Mouse (Mus musculus) hindlimb bud, embryonic 11.5 days (tissue): Measurements from ENCODE around the gene Rtp4.

ENCODE experiments used
- DNase-seq: peaks from one replicate; pipeline ENCODE4 v3.0.0-alpha.2; 2012; ENCODE audit warnings: low read depth, low spot score; ENCODE audit errors: extremely low spot score

The Rtp4 gene

DNA sequence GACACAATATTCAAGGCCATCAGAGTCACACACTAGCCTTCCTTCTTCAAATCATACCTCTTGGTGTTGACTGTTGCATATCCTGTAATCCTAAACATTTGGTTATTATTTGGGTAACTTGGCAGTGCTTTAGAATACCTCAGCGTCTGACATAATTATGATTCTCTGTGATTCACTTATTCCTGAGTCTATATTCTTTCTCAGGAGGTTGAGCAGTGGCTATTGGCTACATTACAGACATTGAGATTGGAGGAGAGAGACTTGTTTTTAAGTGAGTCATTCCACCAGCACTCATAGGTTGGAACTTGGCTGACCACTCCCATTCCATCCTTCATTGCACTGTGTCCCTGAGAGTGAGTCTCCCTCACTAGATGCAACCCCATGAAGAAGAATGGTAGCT, 6.7 kb upstream of the Rtp4 start:
- no peak for DNase-seq

DNA sequence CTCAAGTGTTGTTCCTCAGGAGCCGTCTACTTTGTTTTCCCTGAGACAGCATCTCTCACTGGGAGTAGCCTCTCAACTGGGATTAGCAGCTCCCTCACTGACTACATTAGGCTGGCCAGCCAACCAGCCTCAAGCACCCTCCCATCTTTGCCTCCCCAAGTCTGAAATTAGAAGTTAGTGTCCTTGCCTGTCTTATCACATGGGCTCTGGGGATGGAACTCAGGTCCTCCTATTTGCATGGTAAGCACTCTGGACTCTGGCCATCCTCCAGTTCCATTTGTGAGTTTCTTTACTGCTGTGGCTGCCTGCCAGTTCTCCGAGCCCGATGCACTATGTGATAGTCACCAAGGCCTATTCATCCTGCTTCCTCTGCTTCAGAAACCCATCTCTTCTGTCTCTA, 4.3 kb upstream of the Rtp4 start:
- DNase-seq: no peak

DNA sequence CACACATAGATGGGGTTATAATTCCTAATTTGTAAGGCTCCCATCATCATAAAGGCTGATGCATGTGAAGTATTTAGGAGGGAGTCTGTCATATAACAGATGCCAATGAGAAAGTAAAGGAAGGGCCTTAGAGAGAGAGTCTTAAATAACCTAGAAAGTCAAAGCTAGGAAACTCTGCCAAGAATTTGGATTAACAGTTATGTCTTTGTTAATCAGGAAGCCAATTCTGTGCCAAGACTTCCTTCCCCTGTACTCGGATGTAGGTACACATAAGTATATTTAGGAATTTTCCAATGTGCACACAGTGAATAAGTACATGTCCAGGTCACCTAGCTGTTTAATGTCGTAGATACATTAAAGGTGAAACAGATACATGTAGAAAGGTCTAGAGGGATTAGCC, 3.5 kb upstream of the Rtp4 start:
- DNase-seq: no peak

DNA sequence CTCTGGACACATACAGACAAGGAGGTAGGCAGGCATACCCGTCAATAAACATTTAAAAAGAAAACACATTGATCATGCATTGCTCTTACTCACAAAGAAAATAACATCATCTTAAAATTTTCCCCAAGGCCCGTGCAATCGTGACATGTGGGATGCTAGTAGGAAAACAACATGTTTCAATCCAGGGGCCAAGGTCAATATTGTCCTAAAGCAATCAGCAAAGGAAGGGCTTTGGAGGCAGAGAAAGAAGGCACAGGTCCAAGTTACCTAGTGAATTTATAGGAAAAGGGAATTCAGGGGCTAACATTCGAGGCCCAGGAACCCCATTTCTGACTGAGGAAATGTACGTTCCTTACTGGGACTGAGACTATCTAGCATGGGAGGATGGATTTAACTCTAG, 2.9 kb upstream of the Rtp4 start:
- DNase-seq: no peak

DNA sequence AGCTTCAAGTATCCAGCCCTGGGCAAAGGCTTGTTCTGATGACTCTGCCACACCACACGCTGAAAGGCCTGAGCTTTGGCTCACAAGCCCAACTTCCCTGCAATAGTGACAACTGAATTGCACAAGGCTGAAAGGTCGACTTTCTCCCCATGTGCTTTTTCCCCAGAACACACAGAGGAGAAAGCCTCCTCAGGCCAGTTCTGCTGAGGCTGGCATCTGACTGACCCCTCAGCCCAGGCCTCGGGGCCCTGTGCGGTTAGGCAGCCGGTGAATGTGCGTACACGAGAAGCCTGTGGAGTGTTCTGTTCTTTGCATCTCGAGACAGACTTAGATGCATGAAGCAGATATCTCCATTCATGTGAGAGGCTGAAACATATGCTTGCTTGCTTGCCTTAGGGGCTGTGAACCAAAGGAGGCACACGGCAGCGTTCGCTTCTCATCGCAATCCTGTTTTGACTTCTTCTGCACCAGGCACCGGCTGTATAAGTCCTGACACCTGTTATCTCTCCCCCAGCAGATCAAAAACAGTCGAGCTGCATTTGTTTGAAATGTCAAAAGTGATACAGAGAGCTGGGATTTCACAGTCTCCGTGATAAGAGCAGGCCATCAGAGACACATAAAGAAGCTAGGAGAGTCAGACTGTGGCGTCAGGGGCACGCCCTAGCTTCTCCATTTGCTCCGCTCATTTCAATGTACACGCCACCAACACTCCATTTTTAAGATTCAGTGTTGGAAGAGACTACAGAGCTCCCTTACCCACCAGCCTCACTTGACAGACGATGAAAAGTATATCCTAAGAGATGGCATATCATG, 2.1 kb upstream of the Rtp4 start:
- no peak for DNase-seq

DNA sequence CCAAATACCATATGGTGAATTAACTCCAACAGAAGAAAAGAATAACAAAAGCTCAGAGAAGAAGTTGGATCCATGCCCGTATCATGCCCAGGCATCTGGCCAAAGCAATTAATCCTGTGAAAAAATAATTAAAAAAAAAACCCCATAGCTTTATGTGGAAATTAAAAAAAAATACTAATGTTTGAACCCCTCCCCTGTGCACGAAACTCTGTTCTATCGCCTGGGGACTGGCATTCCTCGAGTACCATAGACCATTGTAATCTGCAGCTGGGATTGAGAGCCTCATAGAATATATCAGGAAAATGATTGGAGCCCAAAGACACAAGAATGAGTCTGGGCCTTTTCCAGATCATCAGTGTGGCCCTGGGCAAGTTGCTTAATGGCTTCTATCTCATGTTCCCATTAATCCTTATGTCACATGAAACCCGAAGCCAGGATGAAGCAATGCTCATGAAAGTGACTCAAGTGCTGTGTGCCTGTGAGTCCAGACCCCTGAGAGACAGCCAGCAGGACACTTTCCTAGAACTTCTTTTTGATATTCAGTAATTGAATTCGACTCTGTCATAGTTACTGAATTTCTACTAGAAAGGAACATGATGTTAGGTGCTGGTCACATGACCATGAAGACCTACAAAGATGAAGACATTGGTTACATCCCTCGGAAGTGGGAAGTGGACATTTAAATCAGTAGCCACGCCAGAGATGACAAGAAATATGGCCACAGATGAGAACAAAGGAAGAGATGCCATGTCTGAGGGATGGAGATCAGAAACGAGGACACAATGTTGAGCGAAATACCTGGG, 1.3 kb upstream of the Rtp4 start:
- no peak for DNase-seq

DNA sequence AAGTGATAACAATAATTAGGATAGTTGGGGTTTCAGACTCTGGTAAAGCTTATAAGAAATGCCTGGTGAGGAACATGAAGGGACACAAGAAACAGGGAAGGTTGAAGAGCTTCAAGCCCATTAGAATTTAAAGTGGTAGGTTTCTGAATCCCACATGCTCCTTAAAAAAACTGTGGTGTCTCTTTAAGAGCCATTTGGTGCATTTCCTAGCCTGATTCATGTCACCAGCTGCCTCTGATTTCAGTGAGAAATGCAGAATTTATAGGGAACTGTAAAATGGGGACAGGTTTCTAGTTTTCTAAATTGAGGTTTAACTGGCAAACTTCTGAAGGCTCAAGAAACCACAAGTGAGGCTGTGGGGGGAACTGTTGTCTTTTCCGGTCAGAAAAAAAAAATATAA, 320 bp upstream of the Rtp4 start:
- DNase-seq: no peak

DNA sequence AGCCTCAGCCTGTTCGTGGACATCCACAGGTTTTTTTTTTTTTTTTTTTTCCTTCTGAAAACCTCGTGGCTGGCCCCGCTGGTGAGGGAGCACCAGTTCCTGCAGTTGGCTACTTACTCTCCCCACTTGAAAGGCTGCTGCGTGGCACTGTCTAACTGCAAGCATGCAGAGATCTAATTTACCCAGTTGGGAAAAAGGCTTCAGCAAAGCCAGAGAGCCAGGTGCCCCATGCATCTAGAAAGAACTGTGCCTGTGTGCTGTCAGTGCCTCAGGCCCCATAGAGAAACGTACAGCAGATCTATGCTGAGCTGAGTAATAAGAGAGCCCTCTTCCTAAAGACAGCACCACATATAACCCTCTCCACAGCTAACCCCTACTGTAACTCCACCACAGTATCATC, 1.0 kb downstream of the Rtp4 start:
- DNase-seq: no peak

DNA sequence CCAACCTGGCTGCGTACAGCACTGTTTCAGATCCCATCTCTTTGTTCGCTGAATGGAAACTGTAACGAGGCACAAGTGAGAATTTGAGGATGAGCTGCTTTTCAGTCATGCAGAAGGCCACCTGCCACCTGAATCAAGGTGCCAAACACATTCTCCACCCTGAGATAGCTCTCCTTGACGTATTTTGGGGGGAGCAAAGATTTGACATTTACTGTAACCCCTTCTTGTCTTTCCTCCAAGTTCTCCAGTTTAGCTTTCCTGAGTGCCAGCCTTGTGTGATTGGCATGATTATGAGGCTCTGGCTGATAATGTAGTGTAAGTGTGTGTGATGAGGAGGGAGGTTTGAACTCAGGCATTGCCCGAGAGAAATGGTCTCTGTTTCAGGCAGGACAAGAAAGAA, 2.0 kb downstream of the Rtp4 start:
- DNase-seq: no peak

DNA sequence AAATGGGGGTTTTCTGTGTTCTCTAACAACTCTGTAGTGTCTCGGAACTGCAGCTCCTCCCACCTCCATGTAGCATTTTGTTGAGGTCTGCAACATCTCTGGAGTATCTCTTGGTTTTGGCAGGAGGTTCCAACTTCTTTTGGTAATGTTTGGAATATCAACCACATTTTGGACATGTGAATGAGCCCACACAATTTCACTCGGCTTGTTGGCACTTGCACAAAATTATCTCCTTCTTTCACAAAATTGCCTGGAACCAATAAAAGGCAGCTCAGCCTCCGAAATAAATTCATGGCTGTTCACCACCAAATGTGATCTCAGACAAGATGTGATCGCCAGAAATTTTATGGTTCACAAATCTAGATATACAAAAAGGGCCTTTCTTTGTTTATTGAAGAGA, 9.1 kb downstream of the Rtp4 start:
- no peak for DNase-seq

DNA sequence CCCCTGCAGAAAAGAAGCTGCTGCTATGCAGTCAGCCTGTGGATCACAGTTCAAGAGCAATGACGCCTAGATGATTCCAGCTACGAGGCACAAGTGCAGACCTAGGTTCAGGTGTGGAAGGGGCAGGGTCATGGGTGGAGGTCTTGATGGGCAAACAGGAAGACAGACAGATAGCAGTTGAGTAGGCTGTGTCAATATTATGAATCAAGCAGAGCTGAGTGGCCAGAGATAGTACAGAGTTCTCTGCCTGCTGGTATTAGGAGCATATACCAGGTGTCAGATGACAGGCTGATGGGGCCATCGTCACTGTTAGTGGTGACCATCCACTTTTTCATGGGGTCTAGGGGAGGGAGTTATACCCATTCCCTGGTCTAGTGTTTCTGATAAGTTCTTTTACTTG, 13.6 kb downstream of the Rtp4 start:
- DNase-seq: no peak

DNA sequence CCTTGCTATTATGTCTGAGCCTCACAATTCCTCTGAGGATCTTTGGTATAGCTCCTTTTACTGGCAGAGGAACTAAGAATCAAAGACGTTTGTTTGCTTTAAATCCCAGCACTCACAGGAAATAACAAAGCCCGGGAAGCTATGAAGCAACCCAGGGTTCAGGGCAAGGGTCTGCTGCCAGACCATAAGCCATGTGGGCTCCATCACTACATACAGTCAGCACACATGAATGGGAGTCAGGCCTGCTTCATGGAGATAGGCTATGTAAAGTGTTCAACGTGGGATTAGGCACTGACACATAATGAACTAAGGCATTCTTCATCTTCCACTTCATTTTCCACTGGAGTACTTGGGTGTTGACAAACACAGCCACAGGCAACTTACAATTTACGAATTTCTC, 21.0 kb downstream of the Rtp4 start:
- DNase-seq: no peak

DNA sequence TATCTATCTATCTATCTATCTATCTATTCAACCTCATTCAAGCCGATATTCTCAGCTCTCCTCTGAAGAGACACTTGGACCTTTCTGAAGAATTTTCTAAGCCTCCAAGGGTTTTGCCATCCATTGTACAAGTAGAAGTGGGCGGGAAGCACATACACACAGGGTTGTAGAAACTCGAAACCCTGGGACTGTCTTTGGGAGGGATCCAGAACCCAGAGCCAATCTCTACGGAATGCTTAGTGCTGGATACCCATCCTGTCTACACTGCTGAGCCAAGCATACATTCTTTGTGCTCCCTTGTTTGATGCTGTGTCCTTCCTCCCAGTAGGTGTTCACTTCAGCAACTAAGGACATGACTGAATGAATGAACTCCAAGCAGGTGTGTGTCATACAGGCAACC, 22.8 kb downstream of the Rtp4 start:
- DNase-seq: no peak

DNA sequence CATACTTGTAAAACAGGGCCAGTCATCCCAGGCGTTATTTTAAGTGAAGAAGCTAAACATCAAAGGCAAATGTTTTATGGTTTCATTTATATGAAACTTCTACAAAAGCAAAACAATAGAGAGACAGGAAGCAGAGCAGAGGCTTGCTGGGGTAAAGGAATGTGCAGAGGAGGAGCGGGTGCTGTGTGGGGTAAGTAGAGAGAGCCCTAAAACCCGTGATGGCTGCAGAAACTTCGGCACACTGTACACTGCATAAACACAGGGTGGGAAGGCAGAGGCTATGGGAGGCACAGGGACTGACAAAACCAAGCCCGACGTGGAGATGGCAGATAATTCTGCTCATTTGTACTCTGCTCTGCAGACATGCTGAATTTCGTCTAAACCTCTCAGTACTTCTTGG, 24.3 kb downstream of the Rtp4 start:
- no peak for DNase-seq

DNA sequence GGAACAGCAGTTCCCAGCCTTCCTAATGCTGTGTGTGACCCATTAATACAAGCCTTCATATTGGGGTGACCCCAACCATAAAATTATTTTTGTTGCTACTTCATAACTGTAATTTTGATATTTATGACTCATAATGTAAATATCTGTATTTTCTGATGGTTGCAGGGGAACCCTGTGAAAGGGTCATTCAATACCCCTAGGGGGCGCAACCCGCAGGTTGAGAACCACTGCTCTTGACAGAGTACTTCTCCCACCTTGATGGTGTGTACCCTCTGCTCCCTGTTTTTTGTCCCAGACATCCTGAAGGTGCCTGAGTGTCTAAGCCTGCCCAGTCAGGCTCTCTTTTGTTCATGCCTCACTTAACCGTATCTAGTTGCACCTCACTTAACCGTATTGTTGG, 27.7 kb downstream of the Rtp4 start:
- DNase-seq: no peak

DNA sequence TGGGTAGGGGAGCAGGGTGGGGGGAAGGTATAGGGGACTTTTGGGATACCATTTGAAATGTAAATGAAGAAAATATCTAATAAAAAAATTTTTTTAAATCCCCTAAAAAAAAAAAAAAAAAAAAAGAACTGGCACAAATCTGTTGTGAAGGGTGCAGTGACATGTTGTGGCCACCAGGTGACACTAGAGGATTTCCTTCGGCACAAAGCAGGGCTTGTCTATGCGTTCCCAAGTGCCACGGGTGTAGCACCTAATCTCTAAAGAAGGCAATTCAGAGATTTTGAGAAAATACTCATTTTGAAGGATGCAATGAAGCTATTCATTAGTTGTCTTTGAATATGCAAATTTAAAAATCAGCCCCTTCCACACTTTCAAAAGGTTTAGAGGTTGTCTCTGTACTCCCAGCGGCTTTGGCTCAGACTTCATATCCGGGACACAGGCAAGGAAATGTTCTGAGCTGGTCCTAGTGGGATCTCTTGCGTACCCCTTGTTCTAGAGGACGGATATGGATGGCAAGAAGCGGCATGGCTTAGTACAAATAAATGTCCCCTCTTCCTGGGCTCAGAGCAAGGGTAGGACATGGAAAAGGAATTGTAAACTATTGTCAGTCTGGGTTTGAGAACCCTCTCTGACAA, 30.4 kb downstream of the Rtp4 start:
- DNase-seq: peak; percentile 20

DNA sequence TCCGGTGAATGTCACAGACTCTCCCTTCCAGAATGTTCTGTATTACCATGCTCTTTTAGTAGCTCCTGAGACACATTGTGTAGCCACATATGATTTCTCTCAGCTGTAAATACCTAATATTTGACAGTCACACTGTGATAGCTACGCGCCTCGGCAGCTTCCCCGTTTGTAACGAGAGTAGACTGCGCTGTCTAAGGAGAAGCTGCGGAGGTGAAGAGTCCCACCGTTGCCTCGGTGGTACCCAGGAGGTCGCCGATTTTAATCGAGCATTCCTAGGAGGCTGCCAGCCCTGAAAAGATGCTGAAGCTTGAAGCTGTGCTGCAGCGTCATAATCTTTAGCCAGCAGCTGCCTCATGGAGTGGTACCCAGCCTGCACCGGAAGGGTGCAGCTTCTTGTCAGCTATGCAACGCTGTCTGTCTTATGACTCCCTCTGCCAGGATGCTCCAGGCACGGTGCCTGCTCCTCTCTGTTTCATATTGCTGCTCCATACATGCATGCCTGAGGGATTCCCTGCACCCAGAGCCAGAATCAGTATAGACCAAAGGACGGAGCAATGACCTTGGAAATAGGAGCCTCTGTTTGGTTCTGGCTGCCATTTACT, 31.0 kb downstream of the Rtp4 start:
- DNase-seq: no peak

DNA sequence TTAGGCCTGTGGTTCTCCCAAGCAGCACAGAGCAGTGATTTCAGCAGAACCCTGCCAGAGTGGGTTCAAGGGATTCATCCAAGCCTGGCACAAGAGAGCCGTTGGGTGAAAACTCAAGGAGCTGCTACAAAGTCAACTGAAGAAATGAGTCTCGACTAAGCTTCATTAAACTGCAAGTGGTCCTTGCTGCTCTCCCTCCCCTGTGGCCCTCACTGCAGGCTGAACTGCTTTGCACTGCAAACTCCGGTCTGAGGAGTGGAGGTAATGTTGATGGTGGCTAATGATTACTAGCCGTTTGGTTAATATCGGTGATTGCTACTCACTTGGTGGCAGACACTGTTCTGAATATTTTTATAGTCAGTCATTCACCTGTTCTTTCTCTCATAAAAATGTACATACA, 34.6 kb downstream of the Rtp4 start:
- DNase-seq: no peak

DNA sequence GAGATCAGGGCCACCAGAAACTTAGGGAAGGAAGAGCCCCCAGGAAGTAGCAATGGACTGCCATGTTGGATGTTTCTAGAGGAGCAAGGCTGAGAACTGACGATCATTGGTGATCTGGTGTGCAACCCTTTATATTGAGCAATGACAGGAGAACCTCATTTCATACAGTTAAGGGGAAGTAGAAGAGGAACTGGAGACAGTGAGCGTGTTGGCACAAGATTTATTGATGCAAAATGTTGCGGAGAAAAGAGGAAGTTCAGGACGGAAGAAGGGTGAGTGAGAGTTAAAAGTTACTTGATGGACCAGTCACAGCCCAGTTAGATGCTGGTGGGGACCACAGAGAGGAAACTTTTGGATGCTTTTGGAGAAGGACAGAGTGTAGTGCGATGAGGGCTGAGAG, 37.1 kb downstream of the Rtp4 start:
- DNase-seq: no peak

DNA sequence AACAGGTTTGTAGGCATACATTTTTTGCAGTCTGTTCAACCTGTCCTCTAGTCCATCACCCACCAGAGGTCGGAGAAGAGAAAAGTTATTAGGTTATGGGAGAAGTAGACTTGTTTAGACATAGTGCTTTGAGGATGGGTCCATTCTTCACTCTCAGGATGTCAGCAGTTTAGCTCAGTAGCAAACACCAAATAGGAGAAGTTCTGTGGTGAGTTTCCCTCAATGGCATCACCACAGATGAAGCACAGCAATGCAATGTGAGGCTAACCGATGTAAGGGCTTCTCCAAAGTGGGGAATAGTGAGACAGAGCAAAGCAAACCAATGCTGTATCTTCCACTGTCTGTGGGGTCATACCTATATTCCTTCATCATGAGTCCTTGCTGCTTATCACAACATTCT, 37.6 kb downstream of the Rtp4 start:
- DNase-seq: no peak

DNA sequence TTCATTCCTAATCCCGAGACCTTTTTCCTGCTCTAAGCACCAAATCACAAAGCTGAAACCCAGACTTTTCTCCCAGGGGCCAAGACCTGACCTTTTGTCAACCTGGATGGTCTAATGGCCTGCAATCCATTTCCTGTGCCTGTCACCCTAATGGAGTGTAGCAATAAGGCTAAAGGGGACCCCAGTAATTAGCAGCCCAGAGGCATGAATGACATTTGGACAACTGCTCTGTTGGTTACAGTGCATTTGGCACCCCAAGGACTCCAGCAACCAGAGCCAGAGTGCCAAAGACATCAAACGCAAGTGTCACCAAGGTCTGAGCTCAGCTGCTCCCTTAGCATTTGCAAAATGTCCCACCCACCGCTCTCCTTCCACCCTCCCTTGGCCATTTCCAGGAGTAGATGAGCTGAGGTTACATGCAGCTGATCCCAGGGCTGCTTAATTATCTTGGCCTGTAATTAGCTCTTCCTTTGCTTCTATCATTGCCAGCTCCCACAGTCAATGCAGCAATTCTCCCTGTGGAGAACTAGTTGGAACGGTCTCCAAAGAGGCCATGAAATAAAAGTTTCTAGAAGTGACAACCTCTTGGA, 48.4 kb downstream of the Rtp4 start:
- no peak for DNase-seq
